Mouse (Mus musculus): Measurements from ENCODE around the gene Cinp.

- no peak for TF ChIP-seq CTCF (IDR thresholded peaks at IDR 0.05; ENCODE audit: low read depth, low read length)
- TF ChIP-seq POLR2A (IDR thresholded peaks at IDR 0.05; ENCODE audit: insufficient read depth, low read length): no peak
Observed at GRCm38 (mm10) chr12:110828908-110829307, 60.0 kb downstream of the Cinp start.

Measured in ES-Bruce4 (cell line).